In genomic region chr1:68178580-68178979, GRCm38 (mm10) we compare ENCODE assay signal across 13 mouse cellular contexts.
DNase-seq lines count a peak whose midpoint lies in the region; ATAC-seq lines count a peak whose summit lies in the region.
"Had no signal": no experiment of that assay in that cellular context is flagged by ENCODE, and none has a peak within 500 bp of the region (broad histone marks: within the 10 kb centered on the region; RNA-seq: fewer than 3 reads in every experiment).

No protein-coding gene starts in this region.

- H3K4me3 ChIP-seq in midbrain, embryonic 11.5 days (ENCODE audit: low read depth, low read length) = no peak overlapping the region
- no peak overlapping the region for H3K4me3 ChIP-seq in midbrain, embryonic 10.5 days
- H3K4me3 ChIP-seq: left cerebral cortex, adult 2 months; liver, embryonic 15.5 days had no signal

- H3K9ac ChIP-seq in midbrain, embryonic 11.5 days (ENCODE audit: low read length) = no peak overlapping the region
- H3K9ac ChIP-seq: liver, embryonic 15.5 days had no signal

- no peak overlapping the region; the same call in 1 of the 2 replicates for H3K27ac ChIP-seq in midbrain, embryonic 11.5 days (ENCODE audit: low read depth, low read length)
- H3K27ac ChIP-seq in midbrain, embryonic 10.5 days (replicated peaks) = no peak overlapping the region
- H3K27ac ChIP-seq: left cerebral cortex, adult 2 months; liver, embryonic 15.5 days had no signal

- H3K36me3 ChIP-seq in midbrain, embryonic 11.5 days (ENCODE audit: control insufficient read depth, insufficient read depth, low read length) = no peaks in the 10 kb centered on the region
- H3K36me3 ChIP-seq in midbrain, embryonic 10.5 days = no peaks in the 10 kb centered on the region
- H3K36me3 ChIP-seq: liver, embryonic 15.5 days had no signal

- no peaks in the 10 kb centered on the region for H3K9me3 ChIP-seq in midbrain, embryonic 11.5 days (ENCODE audit: control insufficient read depth, low read length)
- H3K9me3 ChIP-seq in midbrain, embryonic 10.5 days (replicated peaks) = no peaks in the 10 kb centered on the region
- H3K9me3 ChIP-seq: liver, embryonic 15.5 days had no signal

- H3K4me2 ChIP-seq in midbrain, embryonic 11.5 days = no peak overlapping the region
- H3K4me2 ChIP-seq: liver, embryonic 15.5 days had no signal

- DNase-seq in midbrain, embryonic 11.5 days (ENCODE audit: low spot score, missing footprints) = no peak
- no peak for DNase-seq in midbrain, embryonic 10.5 days (ENCODE audit: low spot score)
- DNase-seq in embryo, embryonic 10.5 days (ENCODE audit: low spot score) = peak; percentile 14
- DNase-seq in mesoderm, embryonic 11.5 days (ENCODE audit: low read depth, low spot score) = peak; percentile 39
- DNase-seq in lung, postnatal 14 days = no peak
- no peak for DNase-seq in adrenal gland, postnatal 10 days
- no peak for DNase-seq in liver
- DNase-seq in kidney, adult 9 months = no peak
- DNase-seq: adrenal gland, postnatal 25 days; kidney, postnatal 14 days; thymus, adult 2 months had no signal

- 27% methylated on average over 3 of the region's 3 CpGs for WGBS in midbrain, embryonic 11.5 days
- WGBS in midbrain, embryonic 10.5 days = 32% methylated on average over 3 of the region's 3 CpGs

- H3K4me1 ChIP-seq in midbrain, embryonic 11.5 days (ENCODE audit: control insufficient read depth, insufficient read depth, low read length) = no peaks in the 10 kb centered on the region; the same call in 1 of the 2 replicates
- peaks cover 10% of the 10 kb centered on the region for H3K4me1 ChIP-seq in midbrain, embryonic 10.5 days
- H3K4me1 ChIP-seq: liver, embryonic 15.5 days had no signal

- H3K27me3 ChIP-seq in midbrain, embryonic 11.5 days (ENCODE audit: control insufficient read depth, insufficient read depth, low read length) = no peaks in the 10 kb centered on the region
- H3K27me3 ChIP-seq in midbrain, embryonic 10.5 days (ENCODE audit: low read depth, poor library complexity, severe bottlenecking) = no peaks in the 10 kb centered on the region
- H3K27me3 ChIP-seq: liver, embryonic 15.5 days had no signal

- ATAC-seq in midbrain, embryonic 11.5 days (ENCODE audit: low FRiP score) = peak; percentile 40; the same call in 1 of the 2 replicates

Comparison
In these comparisons a context has a peak if more than half of its experiments do, and no peak if none do; other contexts are left out.
1. DNase-seq: peak in embryo, embryonic 10.5 days (single experiment) and mesoderm, embryonic 11.5 days (single experiment); none in midbrain, embryonic 11.5 days (single experiment), midbrain, embryonic 10.5 days (single experiment), lung, postnatal 14 days (single experiment), adrenal gland, postnatal 10 days (single experiment), liver (single experiment) and kidney, adult 9 months (single experiment).